Mouse (Mus musculus) heart, adult 2 months (tissue): ENCODE data around the gene Tpk1. TPM values are rescaled to one million over a fixed set of nuclear protein-coding genes. Genes with fewer than 3 reads are reported as not detected.
"Not testable (repeated sequence)": the region's sequence is repeated elsewhere in the genome, so short reads cannot be mapped to it uniquely, and the experiment has no call there.

Experiments
- DNase-seq, 2 experiments: peaks; one replicate each; pipeline ENCODE4 v3.0.0; 2021
- H3K27ac ChIP-seq: fragments of 200-600 bp; 2 replicates; pipeline ENCODE4 v1.8.1; 2022
- H3K27me3 ChIP-seq: fragments of 200-500 bp; 2 replicates; pipeline ENCODE4 v1.6.1; 2012; ENCODE audit warnings: mild to moderate bottlenecking, low read length, inconsistent platforms, mixed read lengths; ENCODE audit not compliant: control insufficient read depth, insufficient read depth
- H3K36me3 ChIP-seq: fragments of 200-500 bp; 2 replicates; pipeline ENCODE4 v1.6.1; 2012; ENCODE audit warnings: low read length, inconsistent platforms; ENCODE audit not compliant: control insufficient read depth, insufficient read depth
- H3K4me1 ChIP-seq: fragments of 200-500 bp; 2 replicates; pipeline ENCODE4 v1.6.1; 2011; ENCODE audit warnings: low read length; ENCODE audit not compliant: control insufficient read depth, insufficient read depth
- H3K4me3 ChIP-seq: fragments of 200-600 bp; 2 replicates; pipeline ENCODE4 v1.8.1; 2022
- H3K79me2 ChIP-seq: fragments of 200-500 bp; replicated peaks from 2 replicates; pipeline ENCODE4 v1.6.1; 2012; ENCODE audit warnings: mild to moderate bottlenecking, inconsistent platforms, low read length, moderate library complexity, mixed read lengths; ENCODE audit not compliant: control insufficient read depth, insufficient read depth
- H3K9ac ChIP-seq: fragments of 200-500 bp; 2 replicates; pipeline ENCODE4 v1.6.1; 2012; ENCODE audit warnings: low read depth, mild to moderate bottlenecking, control low read depth, inconsistent platforms, low read length, mixed read lengths
- CTCF ChIP-seq: fragments of 200-600 bp; IDR thresholded peaks from 2 replicates; pipeline ENCODE4 v1.8.1; 2022; ENCODE audit warnings: antibody characterized with exemption, mild to moderate bottlenecking, moderate library complexity
- EP300 ChIP-seq: fragments of 200-500 bp; IDR thresholded peaks from 2 replicates; pipeline ENCODE4 v1.6.1; 2011; ENCODE audit warnings: low read depth, low read length, control low read depth; ENCODE audit not compliant: insufficient read depth
- POLR2A ChIP-seq: fragments of 200-500 bp; IDR thresholded peaks from 2 replicates; pipeline ENCODE4 v1.6.1; 2011; ENCODE audit warnings: mild to moderate bottlenecking, low read depth, low read length, control low read depth; ENCODE audit not compliant: insufficient read depth
- WGBS: fragments of 180-500 bp; shearing (Covaris S2); methylation state at CpG from one replicate; pipeline ENCODE4 v1.1.7; 2018; 5-methylcytosine and 5-hydroxymethylcytosine counted together
- intact Hi-C: fragments of 180-260 bp; cut with DNase I; formaldehyde crosslinking; loops from one replicate; pipeline ENCODE4 v1.15.1; 2025
- polyA plus RNA-seq: library from polyadenylated mRNA; depleted of rRNA; stranded (reverse); fragments of >200 nt; gene quantifications from 2 replicates; pipeline ENCODE4 v1.2.3, GENCODE M21; 2012
- total RNA-seq, 2 experiments: library from RNA; stranded (reverse); gene quantifications; 2 replicates each; pipeline ENCODE4 v1.2.3; 2021

Gene Tpk1
- total and polyA plus RNA-seq, 3 experiments: 1.4 to 5.4 (median 1.9) TPM

GRCm38 (mm10) chr6:43636980-43637638 is 29.0 kb downstream of the Tpk1 start:
- no peak overlapping the region for H3K9ac ChIP-seq
- WGBS: 79% methylated on average over 11 of the region's 11 CpGs
- DNase-seq: no peak
- no peaks in the 10 kb centered on the region; the same call in 1 of the 2 replicates for H3K4me1 ChIP-seq
- H3K4me3 ChIP-seq: no peak overlapping the region
- H3K79me2 ChIP-seq: no peaks in the 10 kb centered on the region; the same call in 1 of the 2 replicates
- H3K27ac ChIP-seq: no peak overlapping the region
- no peaks in the 10 kb centered on the region for H3K36me3 ChIP-seq
- intact Hi-C loops: no loop called here
- TF ChIP-seq EP300 (no peak), POLR2A (no peak), CTCF (no peak)
- no peaks in the 10 kb centered on the region for H3K27me3 ChIP-seq

- no peaks in the 10 kb centered on the region for H3K27me3 ChIP-seq
- H3K9ac ChIP-seq: no peak overlapping the region
- no peaks in the 10 kb centered on the region; the same call in 1 of the 2 replicates for H3K79me2 ChIP-seq
- no peak for TF ChIP-seq EP300
- TF ChIP-seq CTCF: no peak
- TF ChIP-seq POLR2A: no peak
- intact Hi-C loops: no loop called here
- H3K36me3 ChIP-seq: no peaks in the 10 kb centered on the region
- DNase-seq: no peak
- H3K4me3 ChIP-seq: no peak overlapping the region
- WGBS: 89% methylated on average over 3 of the region's 3 CpGs
- H3K27ac ChIP-seq: no peak overlapping the region
- H3K4me1 ChIP-seq: no peaks in the 10 kb centered on the region; the same call in 1 of the 2 replicates
Observed at GRCm38 (mm10) chr6:43633308-43633963, 32.6 kb downstream of the Tpk1 start.

GRCm38 (mm10) chr6:43632871-43633270 is 33.2 kb downstream of the Tpk1 start:
- H3K4me1 ChIP-seq: no peaks in the 10 kb centered on the region
- intact Hi-C loops: no loop called here
- no peaks in the 10 kb centered on the region for H3K36me3 ChIP-seq
- H3K4me3 ChIP-seq: no peak overlapping the region
- TF ChIP-seq CTCF: no peak
- no peak for TF ChIP-seq POLR2A
- TF ChIP-seq EP300: no peak
- DNase-seq: no peak
- no peaks in the 10 kb centered on the region for H3K27me3 ChIP-seq
- no peaks in the 10 kb centered on the region; the same call in 1 of the 2 replicates for H3K79me2 ChIP-seq
- H3K9ac ChIP-seq: no peak overlapping the region
- no peak overlapping the region for H3K27ac ChIP-seq

- WGBS: 89% methylated on average over 6 of the region's 6 CpGs
- H3K79me2 ChIP-seq, H3K4me1 ChIP-seq: not testable (repeated sequence)
Observed at GRCm38 (mm10) chr6:43623448-43623847, 42.6 kb downstream of the Tpk1 start.

GRCm38 (mm10) chr6:43619258-43619657 is 46.8 kb downstream of the Tpk1 start:
- 59% methylated on average over 3 of the region's 3 CpGs for WGBS
- no peak for TF ChIP-seq EP300
- no peak for TF ChIP-seq CTCF
- TF ChIP-seq POLR2A: no peak
- no peak overlapping the region for H3K9ac ChIP-seq
- no peaks in the 10 kb centered on the region for H3K36me3 ChIP-seq
- DNase-seq: no peak
- no peak overlapping the region for H3K27ac ChIP-seq
- no peaks in the 10 kb centered on the region for H3K27me3 ChIP-seq
- H3K4me3 ChIP-seq: no peak overlapping the region
- intact Hi-C loops: no loop called here
- no peaks in the 10 kb centered on the region for H3K79me2 ChIP-seq
- H3K4me1 ChIP-seq: no peaks in the 10 kb centered on the region; the same call in 1 of the 2 replicates

More at GRCm38 (mm10) chr6:43623448-43623847, 42.6 kb downstream of the Tpk1 start:
- H3K4me3 ChIP-seq, H3K36me3 ChIP-seq, DNase-seq, H3K9ac ChIP-seq, H3K27me3 ChIP-seq, H3K27ac ChIP-seq, intact Hi-C loops: not testable (repeated sequence)

GRCm38 (mm10) chr6:43611770-43612169 is 54.3 kb downstream of the Tpk1 start:
- H3K27ac ChIP-seq: no peak overlapping the region
- DNase-seq: no peak
- no peaks in the 10 kb centered on the region for H3K4me1 ChIP-seq
- intact Hi-C loops: no loop called here
- WGBS: 96% methylated on average over 2 of the region's 2 CpGs
- H3K36me3 ChIP-seq: no peaks in the 10 kb centered on the region
- TF ChIP-seq EP300 (no peak), CTCF (no peak), POLR2A (no peak)
- H3K79me2 ChIP-seq: no peaks in the 10 kb centered on the region
- H3K4me3 ChIP-seq: no peak overlapping the region
- H3K27me3 ChIP-seq: no peaks in the 10 kb centered on the region
- H3K9ac ChIP-seq: no peak overlapping the region
